Mouse (Mus musculus): ENCODE measurements around the gene Rbsn. TPM values are rescaled to one million over a fixed set of nuclear protein-coding genes. Genes with fewer than 3 reads are reported as not detected.

Gene Rbsn
- polyA plus RNA-seq, 1 experiment from 2014 or later, result 18.5 TPM

DNA sequence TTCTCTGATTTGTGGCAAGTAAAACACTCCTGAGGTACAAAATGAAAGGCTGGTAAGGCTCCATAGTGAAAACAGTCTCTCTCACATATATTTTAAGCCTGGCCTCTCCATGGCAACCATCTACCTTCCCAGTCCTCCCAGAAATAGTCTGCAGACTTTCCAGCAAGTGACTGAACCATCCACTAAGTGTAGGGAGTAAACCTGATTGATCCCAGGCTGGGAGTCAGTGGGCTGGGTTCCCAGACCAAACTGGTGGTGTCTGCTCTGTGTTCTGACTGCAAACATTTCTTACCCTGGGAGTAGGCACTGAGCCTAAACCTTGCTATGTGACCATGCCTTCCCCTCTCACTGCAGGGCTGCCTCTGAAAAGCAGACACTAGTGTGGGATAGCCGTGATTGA is 10.3 kb upstream of the Rbsn start:
- Histone ChIP-seq H3K36me3 (ENCODE audit: insufficient read depth) (no peaks in the 10 kb centered on the region), H3K27me3 (ENCODE audit: insufficient read depth, low read length) (no peaks in the 10 kb centered on the region), H3K9me3 (ENCODE audit: low read depth, low read length) (no peaks in the 10 kb centered on the region), H3K9ac (no peak overlapping the region), H3K4me1 (ENCODE audit: insufficient read depth) (no peaks in the 10 kb centered on the region), H3K27ac (ENCODE audit: low read depth) (no peak overlapping the region), H3K4me2 (no peak overlapping the region), H3K4me3 (ENCODE audit: low read depth, low read length) (no peak overlapping the region)
- ATAC-seq (ENCODE audit: insufficient read depth) (no peak), DNase-seq (no peak)
- 71% methylated on average over 1 of the region's 1 CpGs for WGBS
- no peak for TF ChIP-seq CTCF (IDR thresholded peaks at IDR 0.05; ENCODE audit: low read depth)

DNA sequence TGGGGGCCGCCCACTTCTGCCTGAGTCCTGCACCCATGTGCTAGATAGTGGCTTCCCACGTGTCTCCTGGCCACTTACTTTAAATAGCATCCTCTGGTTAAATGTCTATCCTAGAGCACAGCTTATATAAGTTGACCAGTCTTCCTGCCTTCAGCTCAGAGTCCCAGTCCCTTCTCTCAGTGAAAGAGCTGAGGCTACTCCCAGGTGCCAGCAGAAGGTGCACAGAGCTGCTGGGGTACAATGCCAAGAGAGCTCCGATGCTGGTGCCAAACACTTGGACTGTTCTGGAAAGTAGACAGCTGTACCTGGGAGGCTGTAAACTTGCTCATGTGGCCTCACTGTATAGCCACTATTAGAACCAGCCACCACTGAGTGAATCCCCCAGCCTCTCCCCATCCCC is 7.3 kb upstream of the Rbsn start:
- Histone ChIP-seq H3K27ac (ENCODE audit: low read depth) (no peak overlapping the region), H3K36me3 (ENCODE audit: insufficient read depth) (no peaks in the 10 kb centered on the region), H3K4me1 (ENCODE audit: insufficient read depth) (no peaks in the 10 kb centered on the region), H3K4me3 (ENCODE audit: low read depth, low read length) (no peak overlapping the region), H3K9me3 (ENCODE audit: low read depth, low read length) (no peaks in the 10 kb centered on the region), H3K27me3 (ENCODE audit: insufficient read depth, low read length) (no peaks in the 10 kb centered on the region), H3K9ac (no peak overlapping the region), H3K4me2 (no peak overlapping the region)
- DNase-seq (no peak), ATAC-seq (ENCODE audit: insufficient read depth) (no peak)
- 81% methylated on average over 3 of the region's 3 CpGs for WGBS
- no peak for TF ChIP-seq CTCF (IDR thresholded peaks at IDR 0.05; ENCODE audit: low read depth)

DNA sequence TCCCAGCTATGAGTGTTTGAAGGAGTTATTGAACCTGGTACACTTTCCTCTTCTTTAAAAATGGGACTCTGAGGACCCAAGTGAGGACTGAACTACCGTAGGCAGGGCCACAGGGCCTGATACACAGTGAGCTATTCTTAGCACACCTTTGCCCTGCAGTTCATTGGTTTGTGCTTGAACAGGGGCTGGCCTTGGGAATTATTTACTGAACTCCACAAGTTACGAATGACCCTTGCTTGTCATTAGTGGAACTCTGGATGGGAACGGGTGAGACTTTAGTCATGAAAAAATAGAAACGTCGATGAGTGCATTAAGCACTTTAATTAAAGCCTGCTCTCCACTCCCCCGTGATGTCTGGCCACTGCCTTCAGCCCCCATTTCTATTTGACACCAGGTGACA is 6.9 kb upstream of the Rbsn start:
- TF ChIP-seq CTCF (IDR thresholded peaks at IDR 0.05; ENCODE audit: low read depth), result no peak
- no peaks in the 10 kb centered on the region for H3K4me1 ChIP-seq (ENCODE audit: insufficient read depth)
- no peak for DNase-seq

DNA sequence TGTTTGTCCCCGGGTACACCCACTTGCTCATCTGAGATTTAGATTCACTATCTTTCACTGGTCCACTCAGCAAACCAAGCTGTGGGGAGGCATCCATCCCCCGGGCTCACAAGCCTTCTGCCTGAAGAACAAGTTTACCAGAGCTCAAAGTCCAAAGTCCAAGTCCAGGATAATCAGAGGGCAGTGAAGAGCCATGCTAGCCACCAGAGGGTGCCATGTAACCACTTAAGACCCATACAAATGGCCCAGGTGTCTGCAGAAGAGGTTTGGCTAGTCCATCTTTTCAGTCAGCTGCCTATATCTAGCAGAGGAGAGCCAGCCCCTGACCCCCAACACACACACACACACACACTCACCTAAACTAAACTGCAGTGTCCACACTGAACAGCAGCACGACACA is 4.7 kb upstream of the Rbsn start:
- ATAC-seq (ENCODE audit: insufficient read depth) (no peak), DNase-seq (peak; percentile 59)
- Histone ChIP-seq H3K27ac (ENCODE audit: low read depth) (no peak overlapping the region), H3K9ac (no peak overlapping the region), H3K27me3 (ENCODE audit: insufficient read depth, low read length) (no peaks in the 10 kb centered on the region), H3K9me3 (ENCODE audit: low read depth, low read length) (no peaks in the 10 kb centered on the region), H3K4me2 (no peak overlapping the region), H3K36me3 (ENCODE audit: insufficient read depth) (no peaks in the 10 kb centered on the region), H3K4me1 (ENCODE audit: insufficient read depth) (no peaks in the 10 kb centered on the region), H3K4me3 (ENCODE audit: low read depth, low read length) (no peak overlapping the region)
- peak; percentile 64 for TF ChIP-seq CTCF (IDR thresholded peaks at IDR 0.05; ENCODE audit: low read depth)
- 29% methylated on average over 3 of the region's 3 CpGs for WGBS

More for the DNA sequence above, 6.9 kb upstream of the Rbsn start:
- Histone ChIP-seq H3K4me2 (no peak overlapping the region), H3K36me3 (ENCODE audit: insufficient read depth) (no peaks in the 10 kb centered on the region), H3K9me3 (ENCODE audit: low read depth, low read length) (no peaks in the 10 kb centered on the region), H3K4me3 (ENCODE audit: low read depth, low read length) (no peak overlapping the region), H3K9ac (no peak overlapping the region), H3K27ac (ENCODE audit: low read depth) (no peak overlapping the region), H3K27me3 (ENCODE audit: insufficient read depth, low read length) (no peaks in the 10 kb centered on the region)
- no peak for ATAC-seq (ENCODE audit: insufficient read depth)
- 72% methylated on average over 6 of the region's 6 CpGs for WGBS

DNA sequence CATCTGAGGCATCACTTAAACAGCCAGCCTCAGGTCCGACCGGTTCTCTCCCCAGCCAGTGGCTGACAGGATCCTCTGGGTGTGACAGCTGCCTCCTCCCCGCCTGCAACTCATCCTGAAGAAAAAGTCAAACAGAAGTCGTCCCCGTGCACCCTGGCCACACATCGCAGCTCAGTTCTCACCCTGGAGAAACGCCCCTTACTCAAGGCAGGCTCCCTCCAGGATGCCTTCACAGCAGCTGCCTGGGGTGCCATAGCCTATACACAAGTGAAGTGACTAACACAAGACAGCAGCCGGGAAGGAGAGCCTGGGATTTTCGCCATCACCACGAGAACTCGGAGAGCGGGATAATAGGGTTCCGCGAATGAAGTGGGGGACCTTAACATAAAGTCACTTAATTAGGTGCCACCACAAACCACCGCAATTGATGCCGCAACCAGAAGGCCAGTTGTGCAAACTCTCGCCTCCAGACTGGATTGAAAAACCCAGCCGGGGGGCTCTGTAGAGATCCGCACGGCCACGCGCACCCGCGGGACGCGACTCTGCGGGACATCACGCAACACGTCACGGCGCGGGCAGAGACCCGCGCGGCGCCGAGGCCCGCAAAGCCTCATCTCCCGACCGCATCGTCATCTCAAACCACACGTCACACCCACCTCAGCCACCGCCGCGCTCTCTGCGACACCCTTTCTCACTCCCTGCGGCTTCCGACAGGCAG is 511 bp downstream of the Rbsn start:
- under 1% methylated on average over 48 of the region's 48 CpGs for WGBS
- no peaks in the 10 kb centered on the region for H3K9me3 ChIP-seq (ENCODE audit: low read depth, low read length)
- DNase-seq (peak; percentile 13), ATAC-seq (ENCODE audit: insufficient read depth) (peak; percentile 64)
- peak overlapping the region; percentile 96 for H3K4me2 ChIP-seq
- H3K27ac ChIP-seq (ENCODE audit: low read depth), result peak overlapping the region; percentile 76; the same call in 1 of the 2 replicates
- TF ChIP-seq CTCF (IDR thresholded peaks at IDR 0.05; ENCODE audit: low read depth), result no peak
- H3K9ac ChIP-seq, result peak overlapping the region; percentile 91
- peak overlapping the region; percentile 93 for H3K4me3 ChIP-seq (ENCODE audit: low read depth, low read length)
- peaks cover 8% of the 10 kb centered on the region; the same call in 1 of the 2 replicates for H3K4me1 ChIP-seq (ENCODE audit: insufficient read depth)
- 0 out of 2 replicates have a peak, but pooled peaks cover 3% of the 10 kb centered on the region for H3K36me3 ChIP-seq (ENCODE audit: insufficient read depth)
- no peaks in the 10 kb centered on the region for H3K27me3 ChIP-seq (ENCODE audit: insufficient read depth, low read length)

DNA sequence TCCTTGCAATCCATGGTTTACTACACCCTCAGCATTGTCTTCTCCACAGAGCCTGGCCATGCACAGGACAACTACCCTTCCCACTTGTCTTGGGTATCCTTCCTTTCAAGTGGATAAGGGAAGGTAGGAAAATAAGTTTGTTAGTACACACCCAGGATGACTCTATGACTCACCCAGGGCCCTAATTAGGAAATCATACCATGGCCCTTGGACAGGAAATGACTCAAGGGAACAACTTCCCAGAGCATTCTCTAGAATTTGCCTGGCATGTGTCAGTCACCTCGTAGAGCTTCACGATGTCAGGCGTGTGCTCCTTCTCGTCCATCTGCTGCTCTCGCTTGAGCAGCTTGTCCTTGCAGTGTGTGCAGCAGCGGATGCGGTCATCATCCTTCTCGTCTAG is 15.3 kb downstream of the Rbsn start:
- Histone ChIP-seq H3K4me1 (ENCODE audit: insufficient read depth) (no peaks in the 10 kb centered on the region), H3K4me3 (ENCODE audit: low read depth, low read length) (no peak overlapping the region), H3K9ac (no peak overlapping the region), H3K27me3 (ENCODE audit: insufficient read depth, low read length) (no peaks in the 10 kb centered on the region), H3K9me3 (ENCODE audit: low read depth, low read length) (no peaks in the 10 kb centered on the region), H3K4me2 (no peak overlapping the region), H3K36me3 (ENCODE audit: insufficient read depth) (peaks cover 75% of the 10 kb centered on the region), H3K27ac (ENCODE audit: low read depth) (no peak overlapping the region)
- DNase-seq (no peak), ATAC-seq (ENCODE audit: insufficient read depth) (no peak)
- no peak for TF ChIP-seq CTCF (IDR thresholded peaks at IDR 0.05; ENCODE audit: low read depth)
- WGBS, result 92% methylated on average over 8 of the region's 8 CpGs

DNA sequence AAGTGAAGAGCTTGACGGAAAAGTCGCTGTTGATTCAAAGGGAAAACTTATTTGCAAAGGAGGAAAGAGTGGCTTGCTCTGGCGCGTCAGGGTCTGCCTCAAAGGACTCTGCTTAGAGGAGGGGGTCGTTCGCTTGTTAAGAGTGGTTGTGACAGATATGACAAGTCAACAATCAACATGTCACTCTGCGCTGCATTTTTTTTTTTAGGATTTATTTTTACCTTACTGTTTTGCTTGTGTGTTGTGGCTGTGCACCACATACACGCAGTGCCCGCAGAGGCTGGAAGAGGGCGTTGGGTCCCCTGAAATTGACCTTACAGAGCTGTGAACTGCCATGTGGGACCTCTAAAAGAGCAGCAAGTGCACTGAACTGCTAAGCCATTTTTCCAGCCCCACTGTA is 30.5 kb downstream of the Rbsn start:
- peaks cover 34% of the 10 kb centered on the region for H3K36me3 ChIP-seq (ENCODE audit: insufficient read depth)
- no peaks in the 10 kb centered on the region for H3K9me3 ChIP-seq (ENCODE audit: low read depth, low read length)
- peak; percentile 25 for TF ChIP-seq CTCF (IDR thresholded peaks at IDR 0.05; ENCODE audit: low read depth)
- 4% methylated on average over 10 of the region's 10 CpGs for WGBS
- ATAC-seq (ENCODE audit: insufficient read depth) (peak; percentile 57), DNase-seq (peak; percentile 24)
- peak overlapping the region; percentile 81 for H3K4me2 ChIP-seq
- peak overlapping the region; percentile 75 for H3K4me3 ChIP-seq (ENCODE audit: low read depth, low read length)
- H3K27me3 ChIP-seq (ENCODE audit: insufficient read depth, low read length), result no peaks in the 10 kb centered on the region
- peak overlapping the region; percentile 80 for H3K9ac ChIP-seq
- peaks cover 5% of the 10 kb centered on the region; the same call in 1 of the 2 replicates for H3K4me1 ChIP-seq (ENCODE audit: insufficient read depth)
- H3K27ac ChIP-seq (ENCODE audit: low read depth), result no peak overlapping the region

Data from lung, embryonic 14.5 days (tissue).